Mouse (Mus musculus) erythroblast, adult 5-6 weeks (primary cell): ENCODE measurements around the gene Por. TPM values are rescaled to one million over a fixed set of nuclear protein-coding genes. Genes with fewer than 3 reads are reported as not detected.
A peak's percentile ranks its signal among the peaks of the same experiment; 100 is the strongest.

ENCODE experiments used
- ATAC-seq: replicated peaks from 2 replicates; pipeline ENCODE4 v1.8.0; 2016; ENCODE audit warnings: moderate number of reproducible peaks, mild to moderate bottlenecking, moderate TSS enrichment, inconsistent platforms; ENCODE audit not compliant: poor library complexity, low FRiP score, severe bottlenecking
- total RNA-seq, 2 experiments: library from RNA; stranded (forward) in 1 of 2; stranded (reverse) in 1 of 2; fragments of 150-400 nt in 1 of 2; fragments of 200-764, 138-1000 nt in 1 of 2; gene quantifications; 2 replicates each; pipeline versions ENCODE4 v1.2.3 to v1.2.4; 2015 to 2017; ENCODE audit warnings: low replicate concordance in 2 of 2

The Por gene
- total RNA-seq, 2 experiments from 2014 or later: 8.8 to 14.5 TPM

- 0 out of 2 replicates have a peak, but pooled peaks have one; percentile 10 for ATAC-seq
These were observed 18.3 kb upstream of the Por start for GRCm38 (mm10) chr5:135651536-135651935.

- no peak for ATAC-seq
These were observed 16.6 kb upstream of the Por start for GRCm38 (mm10) chr5:135653209-135653608.

- ATAC-seq: no peak
These were observed 13.8 kb upstream of the Por start for GRCm38 (mm10) chr5:135656046-135656445.

- no peak for ATAC-seq
These were observed 12.7 kb upstream of the Por start for GRCm38 (mm10) chr5:135657128-135657527.

GRCm38 (mm10) chr5:135657703-135658373 lies 12.0 kb upstream of the Por start:
- ATAC-seq: 0 out of 2 replicates have a peak, but pooled peaks have one; percentile 56

GRCm38 (mm10) chr5:135659956-135660355 lies 9.9 kb upstream of the Por start:
- ATAC-seq: no peak

- no peak for ATAC-seq
These were observed 9.3 kb upstream of the Por start for GRCm38 (mm10) chr5:135660535-135660934.

- ATAC-seq: no peak
These were observed 2.9 kb upstream of the Por start for GRCm38 (mm10) chr5:135666890-135667289.

- no peak for ATAC-seq
These were observed 1.8 kb upstream of the Por start for GRCm38 (mm10) chr5:135668071-135668470.

GRCm38 (mm10) chr5:135670881-135671280 lies 1.0 kb downstream of the Por start:
- no peak for ATAC-seq

GRCm38 (mm10) chr5:135672509-135672908 lies 2.7 kb downstream of the Por start:
- ATAC-seq: no peak

GRCm38 (mm10) chr5:135672980-135673379 lies 3.1 kb downstream of the Por start:
- no peak for ATAC-seq

GRCm38 (mm10) chr5:135674349-135674775 lies 4.5 kb downstream of the Por start:
- no peak for ATAC-seq

GRCm38 (mm10) chr5:135674821-135675220 lies 5.0 kb downstream of the Por start:
- ATAC-seq: no peak

GRCm38 (mm10) chr5:135676696-135677095 lies 6.9 kb downstream of the Por start:
- ATAC-seq: no peak

GRCm38 (mm10) chr5:135677251-135677650 lies 7.4 kb downstream of the Por start:
- no peak for ATAC-seq

GRCm38 (mm10) chr5:135678481-135678880 lies 8.6 kb downstream of the Por start:
- no peak for ATAC-seq

GRCm38 (mm10) chr5:135680967-135681545 lies 11.2 kb downstream of the Por start:
- no peak for ATAC-seq

- ATAC-seq: no peak
These were observed 12.2 kb downstream of the Por start for GRCm38 (mm10) chr5:135682009-135682408.

- no peak for ATAC-seq
These were observed 13.2 kb downstream of the Por start for GRCm38 (mm10) chr5:135682942-135683570.

- no peak for ATAC-seq
These were observed 20.6 kb downstream of the Por start for GRCm38 (mm10) chr5:135690401-135690800.
